Mouse (Mus musculus): ENCODE data around the gene Rps6ka6. TPM values are rescaled to one million over a fixed set of nuclear protein-coding genes. Genes with fewer than 3 reads are reported as not detected.

Rps6ka6 gene
- polyA plus RNA-seq (2017; shearing (Covaris generic)) = not detected

GRCm38 (mm10) chrX:111537859-111538258, at the start of gene Rps6ka6:
Rps6ka6 (minus strand) TSS chrX:111537959.

Other genes starting within 250 kb of the Rps6ka6 start
- not detected for gene Hdx, start 159.1 kb upstream of the Rps6ka6 start, polyA plus RNA-seq (2017; shearing (Covaris generic))

All from activated CD4-positive, CD25-positive, alpha-beta regulatory T cell, adult 9 weeks (primary cell).